Mouse (Mus musculus) lung, adult 18-20 months (tissue): ENCODE results near the gene Rbfox2.

Experiments
- DNase-seq, 2 experiments: peaks; one replicate each; pipeline ENCODE4 v3.0.0; 2022; ENCODE audit warnings: mixed read lengths in 2 of 2

Gene Rbfox2

GRCm38 (mm10) chr15:77182800-77183199 is 124.0 kb downstream of the Rbfox2 start:
- no peak for DNase-seq

- no peak for DNase-seq
Measured at GRCm38 (mm10) chr15:77174018-77174417, 132.8 kb downstream of the Rbfox2 start.

GRCm38 (mm10) chr15:77172414-77172813 is 134.4 kb downstream of the Rbfox2 start:
- no peak for DNase-seq

GRCm38 (mm10) chr15:77168781-77169180 is 138.0 kb downstream of the Rbfox2 start:
- no peak for DNase-seq

- no peak for DNase-seq
Measured at GRCm38 (mm10) chr15:77166225-77166732, 140.5 kb downstream of the Rbfox2 start.

GRCm38 (mm10) chr15:77163336-77163735 is 143.5 kb downstream of the Rbfox2 start:
- DNase-seq = peak in 1 of 2 experiments; percentile 29

GRCm38 (mm10) chr15:77162931-77163330 is 143.9 kb downstream of the Rbfox2 start:
- DNase-seq = no peak

- no peak for DNase-seq
Measured at GRCm38 (mm10) chr15:77161382-77161781, 145.4 kb downstream of the Rbfox2 start.

GRCm38 (mm10) chr15:77160848-77161247 is 146.0 kb downstream of the Rbfox2 start:
- no peak for DNase-seq

GRCm38 (mm10) chr15:77156525-77156924 is 150.3 kb downstream of the Rbfox2 start:
- DNase-seq = peak; percentile 62 to 69

- DNase-seq = no peak
Measured at GRCm38 (mm10) chr15:77154248-77154785, 152.5 kb downstream of the Rbfox2 start.

GRCm38 (mm10) chr15:77153625-77154024 is 153.2 kb downstream of the Rbfox2 start:
- DNase-seq = peak; percentile 87 to 92

GRCm38 (mm10) chr15:77153088-77153546 is 153.7 kb downstream of the Rbfox2 start:
- no peak for DNase-seq

GRCm38 (mm10) chr15:77152336-77153087 is 154.3 kb downstream of the Rbfox2 start:
- no peak for DNase-seq

GRCm38 (mm10) chr15:77151816-77152215 is 155.0 kb downstream of the Rbfox2 start:
- no peak for DNase-seq

- no peak for DNase-seq
Measured at GRCm38 (mm10) chr15:77151178-77151577, 155.6 kb downstream of the Rbfox2 start.

- DNase-seq = peak in 1 of 2 experiments; percentile 41
Measured at GRCm38 (mm10) chr15:77150424-77150841, 156.4 kb downstream of the Rbfox2 start.

GRCm38 (mm10) chr15:77150000-77150399 is 156.8 kb downstream of the Rbfox2 start:
- DNase-seq = peak in 1 of 2 experiments; percentile 38

- no peak for DNase-seq
Measured at GRCm38 (mm10) chr15:77149551-77149950, 157.3 kb downstream of the Rbfox2 start.

GRCm38 (mm10) chr15:77146942-77147341 is 159.9 kb downstream of the Rbfox2 start:
- no peak for DNase-seq

GRCm38 (mm10) chr15:77144960-77145359 is 161.8 kb downstream of the Rbfox2 start:
- DNase-seq = no peak

- DNase-seq = no peak
Measured at GRCm38 (mm10) chr15:77142787-77143186, 164.0 kb downstream of the Rbfox2 start.

- DNase-seq = no peak
Measured at GRCm38 (mm10) chr15:77142352-77142751, 164.5 kb downstream of the Rbfox2 start.

GRCm38 (mm10) chr15:77141711-77142110 is 165.1 kb downstream of the Rbfox2 start:
- no peak for DNase-seq
